Mouse (Mus musculus) olfactory bulb, adult 2 months (tissue): Measurements from ENCODE around the gene Gucy2g.

Experiments used
- CTCF ChIP-seq: fragments of 200-500 bp; IDR thresholded peaks from 2 replicates; pipeline ENCODE4 v1.5.1; 2012; ENCODE audit warnings: low read depth, mild to moderate bottlenecking, low read length, moderate library complexity; ENCODE audit not compliant: insufficient read depth
- POLR2A ChIP-seq: fragments of 200-500 bp; IDR thresholded peaks from 2 replicates; pipeline ENCODE4 v1.6.1; 2012; ENCODE audit warnings: mild to moderate bottlenecking, low read depth, low read length, moderate library complexity; ENCODE audit not compliant: insufficient read depth

GRCm38 (mm10) chr19:55208654-55209053 lies 32.4 kb downstream of the Gucy2g start:
- TF ChIP-seq CTCF (no peak), POLR2A (no peak)
